Mouse (Mus musculus) hindlimb bud, embryonic 11.5 days (tissue): ENCODE data around the gene Hist3h2a.

ENCODE experiments used
- DNase-seq: peaks from one replicate; pipeline ENCODE4 v3.0.0-alpha.2; 2012; ENCODE audit warnings: low read depth, low spot score; ENCODE audit errors: extremely low spot score

Gene Hist3h2a

DNA sequence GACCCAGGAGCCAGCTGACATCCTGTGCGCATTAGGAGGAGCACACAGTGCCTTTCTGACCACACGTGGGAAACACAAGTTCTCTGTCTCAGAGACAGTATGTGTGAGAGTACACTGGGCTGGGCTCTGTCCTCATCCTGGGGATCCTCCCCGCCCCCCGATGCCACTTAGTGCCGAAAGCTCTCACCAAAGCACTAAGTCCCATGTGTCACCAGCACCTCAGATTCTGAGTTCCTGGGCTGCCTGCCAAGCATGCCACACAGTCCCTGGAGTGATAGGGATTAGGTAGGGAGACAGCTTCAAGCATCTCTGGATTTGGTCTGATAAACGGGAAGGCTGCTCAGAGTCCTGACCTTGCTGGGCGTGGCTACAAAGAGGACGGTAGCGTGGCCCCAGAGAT, 36.3 kb downstream of the Hist3h2a start:
- DNase-seq, result no peak

DNA sequence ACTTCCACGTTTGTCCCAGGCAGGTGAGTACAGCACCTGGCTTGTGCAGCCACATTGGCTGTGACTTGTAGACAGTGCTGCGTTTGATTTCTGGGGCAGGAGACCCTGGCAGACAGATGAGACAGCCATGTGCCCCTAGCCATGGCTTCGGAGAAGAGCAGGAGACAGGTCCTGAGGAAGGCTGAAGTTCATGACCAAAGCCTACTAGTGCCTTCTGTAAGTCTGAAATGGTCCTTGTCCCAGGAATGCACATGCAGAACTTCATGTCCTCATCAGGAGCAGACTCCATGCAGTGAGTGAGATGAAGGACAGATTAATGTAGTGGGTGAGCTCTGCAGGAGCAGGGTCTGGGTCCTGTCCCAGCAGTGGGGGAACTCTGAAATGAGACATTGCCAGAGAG, 37.4 kb downstream of the Hist3h2a start:
- no peak for DNase-seq

DNA sequence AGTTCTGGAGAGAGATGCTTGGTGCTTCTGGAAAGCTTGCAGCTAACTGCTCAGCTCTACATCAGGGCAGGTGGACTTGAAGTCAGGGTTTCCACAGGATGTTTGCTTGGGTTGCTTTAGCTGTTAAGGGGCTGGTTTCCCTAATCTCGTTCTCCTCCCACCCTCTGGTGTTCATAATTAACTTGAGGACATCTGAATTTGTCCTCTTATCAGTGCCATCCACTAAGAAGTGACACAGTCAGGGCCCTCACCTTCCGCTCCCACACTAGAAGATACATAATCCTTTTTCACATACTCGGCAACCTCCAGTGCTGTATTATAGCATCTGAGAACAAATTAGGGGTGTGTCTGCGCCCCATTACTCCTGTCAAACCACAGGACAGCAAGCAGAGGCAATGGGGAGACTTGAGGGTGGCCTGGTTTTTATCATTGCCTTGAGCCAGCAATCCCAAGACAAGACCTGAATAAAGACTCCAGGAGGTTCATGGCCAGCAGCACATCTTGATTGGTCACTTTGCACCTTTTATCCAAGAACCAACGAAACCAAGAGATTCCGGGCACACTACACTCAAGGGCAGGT, 38.7 kb downstream of the Hist3h2a start:
- no peak for DNase-seq

DNA sequence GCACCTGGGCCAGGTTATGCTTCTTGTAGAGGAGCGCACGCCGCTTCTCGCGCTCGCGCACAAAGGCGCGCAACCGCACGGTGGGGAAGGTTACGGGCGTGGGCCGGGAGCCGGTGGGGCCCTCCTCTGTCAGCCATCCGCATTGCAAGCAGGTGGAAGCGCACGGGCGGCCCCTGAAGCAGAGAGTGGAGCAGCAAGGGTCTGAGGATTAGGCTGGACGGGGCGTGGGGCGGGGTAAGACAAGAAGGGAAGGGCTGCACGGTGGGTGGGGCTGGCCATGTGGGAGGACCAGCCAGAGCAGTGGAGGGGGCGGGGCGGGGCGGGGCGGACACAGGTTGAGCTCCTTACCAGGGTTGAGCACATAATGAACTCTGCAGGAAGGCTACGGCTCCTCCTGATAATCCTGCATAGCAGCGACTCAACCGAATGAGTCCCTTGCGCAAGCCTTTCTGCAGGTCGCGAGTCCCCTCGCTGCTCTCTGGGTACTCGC, 39.9 kb downstream of the Hist3h2a start:
- DNase-seq, result no peak

DNA sequence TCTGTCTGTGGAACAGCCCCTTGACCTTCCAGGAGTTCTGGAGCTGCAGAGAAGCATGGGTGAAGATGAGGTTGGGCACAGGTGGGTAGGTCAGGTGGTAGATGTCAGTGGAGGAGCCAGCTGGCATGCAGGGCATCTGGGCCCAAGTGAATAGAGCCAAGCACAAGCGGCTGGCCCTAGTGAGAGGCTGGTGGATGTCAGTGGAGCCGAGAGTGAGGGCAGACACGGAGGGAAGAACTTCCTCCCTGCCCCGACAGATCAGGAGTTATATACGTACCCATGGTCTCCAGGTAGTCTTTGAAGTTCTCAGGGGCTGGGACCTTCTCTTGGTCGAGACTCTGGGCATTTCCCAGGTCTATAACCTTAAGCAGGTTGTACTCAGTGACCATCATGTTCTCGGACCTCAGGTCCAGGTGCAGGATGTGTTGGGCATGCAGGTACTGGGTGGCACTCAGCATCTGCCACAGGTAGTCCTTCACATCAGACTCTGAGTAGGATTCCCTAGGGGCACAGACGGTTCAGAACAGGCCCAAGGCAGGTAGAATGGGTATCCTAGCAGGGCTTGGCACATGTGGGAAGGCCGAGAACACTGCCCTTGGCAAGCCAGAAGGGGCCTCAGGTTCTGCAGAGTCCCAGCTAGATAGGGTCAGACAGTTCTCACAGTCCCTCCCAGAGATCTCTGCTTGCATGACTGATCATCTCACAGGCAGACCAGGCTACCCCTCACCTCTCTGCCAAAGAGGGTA, 40.7 kb downstream of the Hist3h2a start:
- no peak for DNase-seq

DNA sequence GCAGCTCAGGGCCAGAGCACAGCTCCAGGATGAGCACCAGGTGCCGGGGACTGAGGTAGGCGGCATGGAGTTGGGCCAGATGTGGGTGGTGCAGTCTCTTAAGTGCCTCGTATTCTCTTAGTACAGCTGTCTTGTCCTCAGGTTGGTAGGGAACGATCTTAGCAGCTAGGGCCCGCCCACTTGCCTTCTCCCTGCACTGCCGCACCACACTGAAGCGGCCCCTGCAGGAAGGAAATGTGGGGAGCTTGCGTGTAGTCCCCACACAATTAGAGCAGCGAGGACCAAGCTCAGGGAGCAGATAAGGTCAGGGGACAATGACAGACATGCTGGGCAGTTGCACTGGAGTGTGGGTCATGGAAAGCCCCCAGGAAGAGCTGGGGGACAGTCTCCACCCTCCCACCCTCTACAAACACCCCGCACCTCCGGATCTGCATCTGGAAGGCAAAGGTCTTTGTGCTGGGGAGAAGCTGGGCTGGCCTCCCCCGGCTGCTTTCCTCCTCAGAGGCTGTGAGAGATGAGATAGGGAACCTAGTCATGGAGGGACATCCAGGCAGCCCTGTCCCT, 41.4 kb downstream of the Hist3h2a start:
- DNase-seq, result no peak

DNA sequence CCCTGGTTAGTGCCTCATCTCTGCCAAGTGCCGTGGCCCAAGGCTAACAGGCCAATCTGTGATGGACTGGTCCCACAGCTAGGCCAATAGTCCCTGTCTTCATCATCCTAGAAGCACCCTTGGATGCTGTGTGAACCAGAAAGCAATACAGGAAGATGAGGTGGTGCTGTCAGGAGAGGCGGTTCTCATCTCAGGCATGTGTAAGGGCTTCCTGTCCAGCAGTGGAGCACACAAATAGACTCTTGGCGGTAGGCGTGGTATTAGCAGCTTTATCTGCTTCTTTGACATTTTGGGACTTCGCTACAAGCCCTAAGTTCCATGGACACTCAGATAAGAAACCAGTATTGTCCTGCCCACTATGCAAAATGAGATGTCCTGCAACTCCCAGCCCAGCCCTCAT, 43.1 kb downstream of the Hist3h2a start:
- no peak for DNase-seq

DNA sequence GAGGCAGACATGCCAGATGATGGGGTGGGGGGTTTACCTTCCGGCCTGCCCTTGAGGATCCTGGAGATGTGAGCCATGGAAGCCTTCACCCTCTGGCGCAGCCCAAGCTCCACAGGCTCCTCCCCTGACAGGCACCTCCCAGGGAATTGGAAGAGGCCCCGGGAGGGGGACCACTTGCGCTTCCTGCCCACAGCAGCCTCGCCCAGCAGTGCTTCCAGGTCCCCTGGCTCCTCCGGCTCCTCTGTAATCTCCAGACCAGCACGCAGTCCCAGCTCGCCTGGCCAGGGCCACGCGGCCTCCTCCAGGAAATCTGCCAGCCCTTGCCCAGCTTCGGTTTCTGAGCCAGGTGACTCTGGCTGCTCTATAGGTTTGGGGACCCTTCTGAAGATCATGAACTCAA, 44.7 kb downstream of the Hist3h2a start:
- no peak for DNase-seq

DNA sequence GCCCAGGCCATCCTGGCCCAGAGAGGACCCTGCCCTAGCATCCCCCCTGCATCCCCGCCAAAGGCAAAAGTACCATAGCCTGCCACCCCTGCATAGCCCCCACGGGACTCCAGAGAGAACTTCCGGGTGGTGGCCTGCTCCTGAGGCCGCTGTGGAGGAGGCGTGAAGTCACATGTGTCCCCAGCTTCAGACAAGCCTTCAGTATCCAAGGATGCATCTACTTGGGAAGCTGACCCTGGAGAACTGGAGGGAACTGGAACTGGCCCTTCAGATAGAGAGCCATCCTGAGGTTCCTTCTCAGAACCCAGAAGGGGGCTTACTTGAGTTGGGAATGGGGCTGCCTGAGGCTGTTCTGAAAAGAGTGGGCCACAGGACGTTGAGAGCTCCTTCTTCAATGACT, 45.3 kb downstream of the Hist3h2a start:
- DNase-seq, result no peak

DNA sequence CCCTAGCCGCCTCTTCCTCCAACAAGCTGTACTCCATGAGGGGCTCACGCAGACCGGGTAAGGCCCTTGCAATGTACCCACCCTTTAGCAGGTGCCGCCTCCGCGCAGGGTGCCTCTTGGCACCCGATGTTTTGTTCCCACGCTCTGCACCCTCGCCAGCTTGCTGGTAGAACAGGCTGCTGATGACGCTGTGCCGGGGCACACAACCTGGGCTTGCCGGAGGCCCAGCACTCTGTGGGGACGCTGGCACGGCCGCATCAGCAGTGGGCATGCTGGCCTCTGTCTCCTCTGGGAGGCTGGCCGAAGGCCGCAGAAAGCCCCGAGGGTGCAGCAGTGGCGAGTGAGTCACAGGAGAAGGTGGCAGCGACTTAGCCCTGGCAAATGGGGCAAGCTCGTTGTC, 46.1 kb downstream of the Hist3h2a start:
- no peak for DNase-seq

DNA sequence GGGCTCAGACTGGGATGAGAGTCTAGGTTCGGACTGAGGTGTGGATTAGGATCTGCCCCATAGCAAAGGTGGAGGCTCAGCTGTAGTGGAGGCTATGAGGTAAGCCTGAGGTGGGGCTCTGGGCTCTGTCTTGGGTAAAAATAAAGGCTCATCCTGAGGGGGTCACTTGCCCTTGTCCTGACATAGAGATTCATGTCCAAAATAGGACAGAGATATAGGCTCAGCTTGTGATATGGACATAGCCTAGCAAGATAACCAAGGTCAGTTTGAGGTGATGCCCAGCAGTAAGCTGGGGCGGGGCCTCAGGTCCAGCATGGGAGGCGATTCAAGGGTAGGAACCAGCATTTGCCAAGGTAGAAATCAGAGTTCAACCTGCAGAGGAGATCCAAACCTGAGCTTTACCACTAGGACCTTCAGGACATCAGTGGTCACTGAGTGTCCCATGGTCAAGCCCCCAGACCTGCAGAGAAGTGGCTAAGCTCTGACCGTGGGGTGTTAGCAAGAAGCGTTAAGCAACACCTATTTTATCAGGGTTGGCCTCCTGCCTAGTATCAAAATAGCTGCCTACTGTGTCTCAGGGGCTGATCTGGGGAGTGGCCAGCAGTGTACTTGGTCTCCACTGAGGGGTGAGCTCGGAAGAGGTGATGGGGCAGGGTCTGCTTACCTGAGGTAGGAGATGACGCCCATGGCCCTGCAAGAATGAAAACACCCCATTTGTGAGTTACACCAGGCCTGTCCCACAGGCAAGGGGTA, 48.0 kb downstream of the Hist3h2a start:
- no peak for DNase-seq
